Mouse (Mus musculus): ENCODE results near the gene Pde10a. TPM values are rescaled to one million over a fixed set of nuclear protein-coding genes. Genes with fewer than 3 reads are reported as not detected.

The Pde10a gene
- total and polyA plus RNA-seq, 3 experiments, result 0.04 to 0.41 (median 0.21) TPM

DNA sequence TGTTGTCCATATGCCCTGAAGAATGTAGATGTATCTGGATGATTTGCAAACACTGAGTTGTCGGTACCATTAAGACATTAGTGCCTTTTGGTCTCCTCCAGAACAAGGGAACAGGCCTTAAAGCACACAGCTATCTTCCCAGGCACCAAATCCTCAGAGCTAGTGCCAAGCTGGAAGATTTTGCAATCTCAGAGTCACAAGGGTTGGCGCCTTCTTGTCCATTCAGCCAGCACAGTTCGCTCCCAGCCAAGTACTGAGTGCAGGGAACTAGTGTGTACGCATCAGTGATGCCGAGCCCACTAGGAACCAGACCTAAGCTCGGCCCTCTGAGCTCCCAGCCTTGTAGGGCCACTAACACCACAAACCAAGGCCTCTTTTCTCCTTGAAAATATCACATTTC lies 440.0 kb downstream of the Pde10a start:
- dilution Hi-C loops (cut with MboI; ENCODE audit: extremely low pct_ligation_motif_present, extremely low pct_unique_long_range_greater_than_20kb, low sequenced_read_pairs), result no loop called here

GRCm38 (mm10) chr17:8972152-8972854 lies 447.1 kb downstream of the Pde10a start:
- H3K36me3 ChIP-seq (replicated peaks in 1 of 2; ENCODE audit: control insufficient read depth in 1 of 2, insufficient read depth in 1 of 2, low read length in 1 of 2), result no peaks in the 10 kb centered on the region
- no peak overlapping the region for H3K27ac ChIP-seq (ENCODE audit: insufficient read depth, low read depth)
- DNase-seq (ENCODE audit: extremely low read depth), result no peak
- H3K4me2 ChIP-seq (ENCODE audit: insufficient read depth, low read depth, poor library complexity, severe bottlenecking), result no peak overlapping the region
- dilution Hi-C loops (cut with MboI; ENCODE audit: extremely low pct_ligation_motif_present, extremely low pct_unique_long_range_greater_than_20kb, low sequenced_read_pairs) (no loop called here), in situ Hi-C loops (cut with MboI; ENCODE audit: low pct_ligation_motif_present, low pct_unique_long_range_greater_than_20kb, low sequenced_read_pairs) (no loop called here)
- no peak overlapping the region for H3K4me3 ChIP-seq (replicated peaks in 1 of 3; ENCODE audit: low read depth in 2 of 3, low read length in 2 of 3, poor library complexity in 1 of 3)
- H3K79me2 ChIP-seq (replicated peaks; ENCODE audit: control insufficient read depth, extremely low read depth, insufficient read depth, poor library complexity, severe bottlenecking), result no peaks in the 10 kb centered on the region
- H3K27me3 ChIP-seq (replicated peaks), result peaks cover 3% of the 10 kb centered on the region
- H3K9me3 ChIP-seq (replicated peaks; ENCODE audit: low read length), result no peaks in the 10 kb centered on the region
- TF ChIP-seq USF1 (IDR thresholded peaks at IDR 0.05; ENCODE audit: low read depth, low read length), result peak; percentile 44; the same call in 1 of the 2 replicates
- TF ChIP-seq NELFE (IDR thresholded peaks at IDR 0.05; ENCODE audit: low read depth, low read length), result no peak
- peak; percentile 60 for TF ChIP-seq BHLHE40 (IDR thresholded peaks at IDR 0.05; ENCODE audit: low read depth, low read length)
- no peak overlapping the region for H3K9ac ChIP-seq (ENCODE audit: insufficient read depth, low read depth)
- H3K4me1 ChIP-seq (ENCODE audit: control insufficient read depth in 1 of 2, insufficient read depth in 2 of 2), result peaks cover 0 to 3% of the 10 kb centered on the region in 2 experiments; a peak in 1 of 4 replicates

More for the DNA sequence above, 440.0 kb downstream of the Pde10a start:
- no peaks in the 10 kb centered on the region for H3K36me3 ChIP-seq (replicated peaks in 1 of 2; ENCODE audit: control insufficient read depth in 1 of 2, insufficient read depth in 1 of 2, low read length in 1 of 2)
- no peak for DNase-seq (ENCODE audit: extremely low read depth)
- in situ Hi-C loops (cut with MboI; ENCODE audit: low pct_ligation_motif_present, low pct_unique_long_range_greater_than_20kb, low sequenced_read_pairs), result no loop called here
- no peak overlapping the region for H3K4me3 ChIP-seq (replicated peaks in 1 of 3; ENCODE audit: low read depth in 2 of 3, low read length in 2 of 3, poor library complexity in 1 of 3)
- TF ChIP-seq NELFE (IDR thresholded peaks at IDR 0.05; ENCODE audit: low read depth, low read length), result no peak
- TF ChIP-seq ETS1 (conservative IDR thresholded peaks at IDR 0.05; ENCODE audit: low read depth, low read length), result no peak
- no peak for TF ChIP-seq SMC3 (IDR thresholded peaks at IDR 0.05; ENCODE audit: low read depth, low read length)
- no peak for TF ChIP-seq JUND (conservative IDR thresholded peaks at IDR 0.05; ENCODE audit: low read depth, low read length)
- no peak for TF ChIP-seq CTCF (conservative IDR thresholded peaks at IDR 0.05 in 1 of 2, IDR thresholded peaks at IDR 0.05 in 1 of 2; ENCODE audit: low read depth in 2 of 2, low read length in 2 of 2)
- no peak for TF ChIP-seq JUN (IDR thresholded peaks at IDR 0.05; ENCODE audit: insufficient read depth, low read depth, low read length)
- no peak for TF ChIP-seq GABPA (IDR thresholded peaks at IDR 0.05; ENCODE audit: insufficient replicate concordance, low read depth, low read length)
- TF ChIP-seq ELF1 (IDR thresholded peaks at IDR 0.05; ENCODE audit: low read depth, low read length), result no peak
- TF ChIP-seq CHD2 (IDR thresholded peaks at IDR 0.05; ENCODE audit: low read length), result no peak
- TF ChIP-seq UBTF (IDR thresholded peaks at IDR 0.05; ENCODE audit: low read depth, low read length), result no peak
- TF ChIP-seq MEF2A (IDR thresholded peaks at IDR 0.05; ENCODE audit: borderline replicate concordance, low read depth, low read length), result no peak
- TF ChIP-seq ZNF384 (IDR thresholded peaks at IDR 0.05; ENCODE audit: low read depth, low read length), result no peak
- TF ChIP-seq E2F4 (IDR thresholded peaks at IDR 0.05; ENCODE audit: insufficient replicate concordance, low read depth, low read length), result no peak
- no peaks in the 10 kb centered on the region for H3K79me2 ChIP-seq (replicated peaks; ENCODE audit: control insufficient read depth, extremely low read depth, insufficient read depth, poor library complexity, severe bottlenecking)
- H3K27me3 ChIP-seq (replicated peaks), result peaks cover 8% of the 10 kb centered on the region
- H3K4me2 ChIP-seq (ENCODE audit: insufficient read depth, low read depth, poor library complexity, severe bottlenecking), result no peak overlapping the region
- no peaks in the 10 kb centered on the region for H3K4me1 ChIP-seq (ENCODE audit: control insufficient read depth in 1 of 2, insufficient read depth in 2 of 2)
- H3K27ac ChIP-seq (ENCODE audit: insufficient read depth, low read depth), result no peak overlapping the region
- no peaks in the 10 kb centered on the region for H3K9me3 ChIP-seq (replicated peaks; ENCODE audit: low read length)
- H3K9ac ChIP-seq (ENCODE audit: insufficient read depth, low read depth), result no peak overlapping the region

Measured in CH12.LX (cell line).